Mouse (Mus musculus): ENCODE measurements around the gene Mydgf. TPM values are rescaled to one million over a fixed set of nuclear protein-coding genes. Genes with fewer than 3 reads are reported as not detected.

Mydgf gene
- total RNA-seq (2021) = 10 to 100 TPM; 17.0 to 17.7 TPM
- long read RNA-seq, experiment 1, transcript Mydgf-201 (6 exons, 1,710 nt) = major isoform, 28 of 32 reads
- long read RNA-seq, experiment 1, partial matches to known transcripts = 4 of 32 reads
- long read RNA-seq, experiment 1, other reads (novel, unspliced or antisense) = 0 of 32 reads
- long read RNA-seq, experiment 2, transcript Mydgf-201 (6 exons, 1,710 nt) = major isoform, 35 of 37 reads
- long read RNA-seq, experiment 2, partial matches to known transcripts = 1 of 37 reads
- long read RNA-seq, experiment 2, other reads (novel, unspliced or antisense) = 1 of 37 reads

DNA sequence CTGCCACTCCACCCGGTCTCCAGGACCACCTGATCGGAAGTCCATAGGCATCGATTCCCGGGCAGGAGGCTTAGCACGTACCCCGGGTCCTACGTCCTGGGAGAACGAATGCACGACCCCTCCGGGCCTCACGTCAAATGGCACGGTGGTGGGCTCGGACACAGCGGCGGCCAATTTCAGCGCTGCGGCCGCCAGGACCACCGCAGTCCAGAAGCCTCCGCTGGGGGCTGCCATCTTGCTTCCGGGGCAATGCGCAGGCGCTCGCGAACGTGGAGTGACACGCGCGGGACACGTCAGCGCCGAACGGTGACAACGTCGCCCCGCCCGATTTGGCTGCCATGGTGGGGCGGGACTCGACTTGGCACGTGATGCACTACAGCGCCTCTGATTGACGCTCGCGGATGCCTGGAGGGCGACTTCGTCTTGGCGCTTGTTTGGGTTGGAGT is at the start of gene Mydgf:
Gene Mydgf, minus strand, starts transcription at position 263 of the 446 bp plus-strand sequence.
- Histone ChIP-seq H3K4me3 (peak within 1 kb of the TSS; percentile 79), H3K27ac (peak within 1 kb of the TSS; percentile 97)
- no peak for TF ChIP-seq CTCF (IDR thresholded peaks at IDR 0.05)
- peak; percentile 99 for DNase-seq
- intact Hi-C loops (cut with DNase I) = loop anchor here (5.0 kb wide), 1 partner anchor 34 kb away; the partner anchor contains the start of gene Dpp9

DNA sequence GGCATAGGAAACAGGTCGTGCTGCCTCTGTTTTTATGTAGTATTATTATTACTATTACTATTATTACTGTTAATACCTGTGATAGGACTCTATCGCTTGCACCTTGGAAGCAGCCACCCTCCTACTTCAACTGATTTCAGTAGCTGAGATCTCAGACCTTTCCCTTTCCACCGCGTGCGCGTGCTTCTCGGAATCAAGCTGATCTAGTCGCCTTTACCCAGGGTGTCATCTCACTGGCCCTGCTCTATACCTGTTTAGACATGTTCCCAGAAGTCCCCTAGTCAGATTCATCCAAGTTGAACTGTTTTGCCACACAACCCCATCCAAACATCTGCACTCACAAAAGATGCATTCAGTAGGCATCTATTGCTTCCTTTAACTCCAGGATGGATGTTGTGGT is 49.7 kb upstream of the Mydgf start:
- Histone ChIP-seq H3K27ac (no peak overlapping the region), H3K4me3 (no peak overlapping the region)
- intact Hi-C loops (cut with DNase I) = no loop called here
- TF ChIP-seq CTCF (IDR thresholded peaks at IDR 0.05) = no peak
- no peak for DNase-seq

DNA sequence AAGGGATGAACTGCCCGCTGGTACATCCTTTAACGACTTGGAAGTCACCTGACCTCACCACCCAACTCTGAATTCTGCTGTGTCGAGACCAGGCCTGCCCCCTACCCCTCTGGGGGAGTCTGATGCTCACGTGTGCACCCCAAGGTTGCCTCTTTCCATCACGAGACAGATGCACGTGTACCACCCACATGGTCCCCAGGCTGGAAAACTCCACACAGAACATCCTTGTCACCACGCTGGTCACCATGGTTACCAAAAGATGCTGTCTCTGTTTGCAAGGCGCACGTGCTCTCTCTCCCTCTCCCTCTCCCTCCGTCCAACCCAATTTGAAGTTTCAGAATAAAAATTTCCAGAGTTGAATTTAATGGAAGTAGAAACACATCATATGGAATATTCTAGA is 46.2 kb upstream of the Mydgf start:
- Histone ChIP-seq H3K4me3 (no peak overlapping the region), H3K27ac (no peak overlapping the region)
- no peak for DNase-seq
- intact Hi-C loops (cut with DNase I) = no loop called here
- no peak for TF ChIP-seq CTCF (IDR thresholded peaks at IDR 0.05)

DNA sequence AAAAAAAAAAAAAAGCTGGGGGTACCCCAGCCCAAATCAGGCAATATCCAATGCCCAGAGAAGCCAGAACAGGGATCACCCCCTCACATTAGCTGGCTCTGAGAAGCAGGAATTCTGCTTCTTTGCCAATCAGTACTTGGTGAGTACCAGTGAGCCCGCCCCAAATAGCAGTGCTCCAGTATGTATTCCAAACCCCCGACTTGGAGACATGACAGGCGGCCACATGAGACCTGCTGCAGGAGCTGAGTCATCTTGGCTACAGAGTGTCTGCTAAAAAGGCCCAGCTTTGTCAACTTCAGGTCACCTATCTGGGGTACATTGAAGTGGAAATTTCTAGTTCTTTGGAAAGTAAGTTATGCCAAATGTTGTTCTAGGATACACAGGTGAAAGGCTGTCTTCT is 42.8 kb upstream of the Mydgf start:
- no peak for DNase-seq
- H3K27ac ChIP-seq = no peak overlapping the region
- no peak for TF ChIP-seq CTCF (IDR thresholded peaks at IDR 0.05)
- intact Hi-C loops (cut with DNase I) = no loop called here
- no peak overlapping the region for H3K4me3 ChIP-seq

DNA sequence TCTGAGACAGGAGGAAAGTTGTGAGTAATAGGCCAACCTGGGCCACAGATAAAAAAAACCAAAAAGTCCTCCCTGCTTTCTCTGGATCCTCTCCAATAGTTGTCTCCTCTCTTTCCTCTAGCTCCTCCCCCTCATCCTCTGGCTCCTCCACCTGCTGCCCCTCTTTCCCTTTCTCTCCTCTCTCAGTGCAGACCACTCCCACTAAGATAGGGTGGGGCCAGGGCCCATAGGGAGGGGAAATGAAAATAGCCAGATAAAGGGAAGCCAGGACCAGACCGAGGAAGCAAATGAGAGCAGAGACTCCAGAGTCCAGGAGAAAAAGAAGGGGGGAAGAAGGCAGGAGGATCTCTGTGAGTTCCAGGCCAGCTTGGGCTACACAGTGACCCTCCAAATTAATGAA is 41.2 kb upstream of the Mydgf start:
- no peak overlapping the region for H3K4me3 ChIP-seq
- intact Hi-C loops (cut with DNase I) = no loop called here
- TF ChIP-seq CTCF (IDR thresholded peaks at IDR 0.05) = no peak
- no peak for DNase-seq
- no peak overlapping the region for H3K27ac ChIP-seq

DNA sequence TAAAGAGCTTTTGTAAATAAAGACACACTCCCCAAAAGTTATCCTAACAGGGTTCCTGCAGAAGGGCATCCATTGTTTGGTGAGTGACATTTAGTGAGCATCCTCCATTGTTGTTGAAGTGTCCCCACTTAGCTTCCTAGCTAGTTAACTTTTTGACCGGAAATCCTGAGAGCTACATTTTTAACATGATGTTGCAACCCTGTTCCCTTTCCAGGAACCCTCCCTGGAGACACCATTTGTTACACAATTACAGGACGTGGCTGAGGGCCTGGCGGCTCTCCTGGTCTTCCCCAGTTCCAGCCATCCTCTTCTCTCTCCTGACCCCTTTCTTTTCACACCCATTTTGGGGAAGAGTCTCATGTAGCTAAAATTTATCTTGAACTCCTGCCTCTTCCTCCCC is 36.1 kb upstream of the Mydgf start:
- TF ChIP-seq CTCF (IDR thresholded peaks at IDR 0.05) = no peak
- peak; percentile 72 for DNase-seq
- peak overlapping the region; percentile 79 for H3K4me3 ChIP-seq
- H3K27ac ChIP-seq = peak overlapping the region; percentile 91
- intact Hi-C loops (cut with DNase I) = loop anchor here (2.0 to 5.0 kb wide), 2 partner anchors 35 to 38 kb away; partner anchors contain the start of gene Mydgf

DNA sequence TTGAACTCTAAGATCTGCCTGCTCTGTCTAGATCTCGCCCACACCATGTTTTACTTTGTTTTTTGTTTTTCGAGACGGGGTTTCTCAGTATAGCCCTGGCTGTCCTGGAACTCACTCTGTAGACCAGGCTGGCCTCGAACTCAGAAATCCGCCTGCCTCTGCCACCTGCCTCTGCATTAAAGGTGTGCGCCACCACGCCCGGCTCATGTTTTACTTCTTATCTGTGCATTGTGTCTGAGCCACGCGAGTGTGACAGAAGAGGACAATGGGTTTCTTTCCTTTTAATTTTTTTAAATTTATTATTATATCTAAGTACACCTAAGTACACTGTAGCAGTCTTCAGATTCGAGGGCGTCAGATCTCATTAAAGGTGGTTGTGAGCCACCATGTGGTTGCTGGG is 35.5 kb upstream of the Mydgf start:
- DNase-seq = no peak
- no peak for TF ChIP-seq CTCF (IDR thresholded peaks at IDR 0.05)
- H3K4me3 ChIP-seq = peak overlapping the region; percentile 79
- peak overlapping the region; percentile 91 for H3K27ac ChIP-seq
- intact Hi-C loops (cut with DNase I) = loop anchor here (5.0 kb wide), 1 partner anchor 37 kb away; the partner anchor contains the start of gene Mydgf

DNA sequence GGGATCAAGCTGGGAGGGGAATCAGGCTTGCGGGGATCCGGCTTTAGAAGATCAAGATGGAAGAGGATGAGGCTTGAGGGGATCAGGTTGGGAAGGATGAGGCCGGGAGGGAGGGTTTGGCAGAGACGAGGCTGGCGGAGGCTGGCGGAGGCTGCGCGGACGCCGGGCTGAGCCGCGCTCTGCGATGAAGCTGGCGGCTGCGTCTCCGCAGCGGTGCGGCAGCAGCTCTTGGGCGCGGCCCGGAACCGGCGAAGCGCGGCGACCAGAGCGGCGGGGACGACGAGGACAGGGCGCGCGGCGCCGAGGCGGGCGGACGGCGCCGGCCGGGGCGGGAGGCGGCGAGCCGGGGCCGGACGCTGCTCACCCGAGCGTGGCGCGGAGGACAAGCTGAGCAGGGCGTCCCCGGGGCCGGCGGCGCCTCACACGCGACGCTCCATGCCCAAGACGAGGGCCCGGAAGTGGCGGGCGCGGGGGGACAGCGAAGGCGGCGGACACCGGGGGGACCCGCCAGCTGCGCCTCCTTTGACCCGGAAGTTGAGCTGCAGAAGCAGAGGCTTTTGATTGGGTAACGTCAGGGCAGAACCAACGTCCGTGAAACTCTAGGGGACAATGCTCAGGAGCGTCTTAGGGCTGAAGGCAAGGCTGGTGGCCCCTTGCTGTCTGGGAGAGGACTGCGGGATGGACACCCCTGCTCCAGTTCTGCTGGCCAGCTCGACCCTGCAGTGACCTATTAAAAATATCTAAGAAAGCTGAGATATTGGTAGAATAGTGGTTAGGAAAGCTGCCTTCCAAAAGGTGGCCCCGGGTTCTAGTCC is 34.9 kb upstream of the Mydgf start, which contains the start of gene Dpp9:
Gene Dpp9, minus strand, starts transcription at position 529 of the 815 bp plus-strand sequence.
- DNase-seq = peak; percentile 93
- H3K4me3 ChIP-seq = peak within 1 kb of the TSS; percentile 79
- intact Hi-C loops (cut with DNase I) = loop anchor here (5.0 kb wide), 1 partner anchor 36 kb away; the partner anchor contains the start of gene Mydgf
- H3K27ac ChIP-seq = peak within 1 kb of the TSS; percentile 91
- peak; percentile 48 for TF ChIP-seq CTCF (IDR thresholded peaks at IDR 0.05)

DNA sequence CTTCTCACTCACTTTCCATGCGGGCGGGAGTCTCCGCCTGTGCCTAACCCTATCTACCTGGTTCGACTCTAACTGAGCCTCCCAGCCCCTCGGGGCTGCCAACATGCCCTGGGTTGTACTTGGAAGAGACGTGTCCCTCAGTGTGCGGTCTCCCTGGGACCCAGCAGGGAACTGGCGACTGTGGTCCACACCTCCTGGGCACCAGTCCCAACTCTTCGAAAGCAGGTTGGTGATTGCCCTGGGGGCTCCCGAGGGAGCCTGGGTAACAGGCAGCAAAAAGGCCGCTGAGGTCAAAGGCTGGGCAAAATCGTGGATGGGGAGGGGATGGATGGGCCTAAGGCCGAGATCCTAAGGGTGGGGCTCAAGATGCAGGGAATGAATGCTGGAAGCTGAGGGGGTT is 34.0 kb upstream of the Mydgf start:
- intact Hi-C loops (cut with DNase I) = loop anchor here (5.0 kb wide), 1 partner anchor 35 kb away; the partner anchor contains the start of gene Mydgf
- no peak for DNase-seq
- Histone ChIP-seq H3K4me3 (peak overlapping the region; percentile 79), H3K27ac (peak overlapping the region; percentile 91)
- TF ChIP-seq CTCF (IDR thresholded peaks at IDR 0.05) = no peak

DNA sequence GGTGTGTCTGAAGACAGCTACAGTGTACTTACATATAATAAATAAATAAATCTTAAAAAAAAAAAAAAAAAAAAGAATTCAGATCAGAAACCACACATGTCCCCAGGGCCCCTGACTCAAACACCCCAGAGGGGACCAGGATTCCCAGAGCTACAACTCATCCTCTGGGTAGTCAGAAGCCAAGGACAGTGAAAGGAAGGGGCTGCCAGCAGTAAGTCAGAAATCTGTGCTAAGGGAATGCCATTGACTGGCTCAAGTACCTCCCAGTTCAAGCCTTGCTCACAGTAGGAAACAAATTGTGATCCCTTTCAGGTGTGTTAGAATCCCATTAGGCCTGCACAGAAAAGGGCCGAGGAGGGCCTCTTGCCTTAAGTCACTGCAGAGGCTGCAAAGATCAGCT is 30.5 kb upstream of the Mydgf start:
- TF ChIP-seq CTCF (IDR thresholded peaks at IDR 0.05) = no peak
- DNase-seq = no peak
- H3K27ac ChIP-seq = no peak overlapping the region
- no peak overlapping the region for H3K4me3 ChIP-seq
- intact Hi-C loops (cut with DNase I) = no loop called here

DNA sequence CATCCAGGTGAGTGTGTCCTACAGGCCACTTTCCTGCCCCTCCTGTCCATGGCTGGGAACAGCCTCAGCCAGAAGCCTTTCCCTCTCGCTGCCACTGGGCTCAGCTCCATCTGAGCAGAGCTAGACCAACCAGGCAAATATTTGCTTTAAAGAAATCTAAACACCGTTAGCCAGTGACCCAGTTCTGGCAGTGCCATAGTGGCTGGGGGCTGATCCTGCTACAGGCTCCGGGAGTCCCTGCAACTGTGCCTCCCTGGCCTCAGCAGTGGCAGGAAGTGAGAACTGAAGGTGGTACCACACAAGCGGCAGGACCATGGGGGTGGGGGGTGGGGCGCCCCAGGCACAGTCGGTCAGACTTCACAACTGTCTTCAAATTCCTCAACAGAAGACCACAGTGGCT is 29.0 kb upstream of the Mydgf start:
- no peak for DNase-seq
- intact Hi-C loops (cut with DNase I) = no loop called here
- Histone ChIP-seq H3K4me3 (no peak overlapping the region), H3K27ac (peak overlapping the region; percentile 16; the same call in 1 of the 2 replicates)
- no peak for TF ChIP-seq CTCF (IDR thresholded peaks at IDR 0.05)

DNA sequence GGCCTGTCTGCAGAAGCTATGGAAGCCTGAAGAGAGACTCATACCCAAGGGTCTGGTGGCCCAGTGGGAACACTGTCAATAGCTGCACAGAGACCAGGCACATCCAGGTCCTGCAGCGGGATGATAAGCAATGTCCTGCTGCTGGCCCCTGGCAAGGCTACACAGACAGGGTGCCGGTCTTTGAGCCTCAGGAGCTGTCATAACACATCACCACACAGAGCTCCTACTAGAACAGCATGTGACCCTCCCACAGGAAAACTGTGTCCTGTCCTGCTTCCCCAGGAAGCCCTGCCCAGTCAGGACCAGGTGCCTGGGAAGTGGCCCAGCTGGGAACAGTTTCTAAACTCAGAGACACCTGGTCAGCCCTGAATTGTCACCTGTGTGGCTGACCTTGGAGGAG is 27.4 kb upstream of the Mydgf start:
- peak overlapping the region; percentile 24 for H3K4me3 ChIP-seq
- H3K27ac ChIP-seq = peak overlapping the region; percentile 62
- intact Hi-C loops (cut with DNase I) = no loop called here
- no peak for DNase-seq
- TF ChIP-seq CTCF (IDR thresholded peaks at IDR 0.05) = no peak

DNA sequence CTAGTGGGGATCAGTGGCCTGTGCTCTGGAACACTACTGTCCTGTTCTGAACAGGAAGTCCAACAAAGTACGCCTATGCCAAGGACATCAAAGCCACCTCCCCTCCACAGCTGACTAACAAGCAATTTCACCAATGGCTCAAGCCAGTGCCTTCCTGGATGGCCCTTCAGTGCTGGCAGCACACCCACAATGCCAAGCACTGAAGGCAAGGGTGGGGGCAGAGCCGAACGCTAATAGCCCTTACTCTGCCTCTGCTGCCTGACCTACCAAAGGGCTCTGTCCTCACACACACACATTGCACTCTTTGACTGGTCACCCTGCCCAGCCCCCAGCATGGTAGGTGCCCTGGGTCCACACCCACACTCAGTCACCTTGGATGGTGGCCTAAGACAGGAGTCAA is 25.1 kb upstream of the Mydgf start:
- H3K27ac ChIP-seq = no peak overlapping the region
- TF ChIP-seq CTCF (IDR thresholded peaks at IDR 0.05) = no peak
- no peak for DNase-seq
- H3K4me3 ChIP-seq = no peak overlapping the region
- intact Hi-C loops (cut with DNase I) = no loop called here
